Mouse (Mus musculus) inflammation-experienced regulatory T-cells, adult 6 months (primary cell): Measurements from ENCODE around the gene Olfr1198. TPM values are rescaled to one million over a fixed set of nuclear protein-coding genes. Genes with fewer than 3 reads are reported as not detected.

ENCODE experiments used
- ATAC-seq: one replicate; pipeline ENCODE4 v1.8.0; 2017
- polyA plus RNA-seq, 3 experiments: library from polyadenylated mRNA; unstranded; fragments of 100-300 nt; shearing (Covaris generic); gene quantifications; one replicate each; pipeline ENCODE4 v1.2.1; 2017

Olfr1198 gene
- not detected for polyA plus RNA-seq

DNA sequence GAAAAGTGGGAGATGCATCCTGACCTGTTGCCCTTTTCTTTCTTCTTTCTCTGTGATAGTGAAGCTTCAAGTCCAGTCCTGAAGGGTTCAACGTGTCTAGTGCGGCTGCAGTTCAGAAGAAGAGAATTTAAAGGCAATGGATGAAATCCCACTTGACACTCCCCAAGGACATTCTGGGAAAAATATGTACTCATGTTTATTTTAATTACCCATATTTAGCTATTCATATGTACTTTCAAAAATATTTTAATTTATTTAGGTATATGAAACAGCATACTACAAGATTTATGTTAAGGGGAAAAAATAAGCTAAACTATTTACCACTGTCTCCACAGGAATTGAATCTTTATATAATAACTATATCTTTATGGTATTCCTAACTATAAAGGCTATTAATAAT lies at the start of gene Olfr1198:
Olfr1198 (minus strand) TSS at position 101 of the 400 bp plus-strand sequence.
- ATAC-seq, result no peak

DNA sequence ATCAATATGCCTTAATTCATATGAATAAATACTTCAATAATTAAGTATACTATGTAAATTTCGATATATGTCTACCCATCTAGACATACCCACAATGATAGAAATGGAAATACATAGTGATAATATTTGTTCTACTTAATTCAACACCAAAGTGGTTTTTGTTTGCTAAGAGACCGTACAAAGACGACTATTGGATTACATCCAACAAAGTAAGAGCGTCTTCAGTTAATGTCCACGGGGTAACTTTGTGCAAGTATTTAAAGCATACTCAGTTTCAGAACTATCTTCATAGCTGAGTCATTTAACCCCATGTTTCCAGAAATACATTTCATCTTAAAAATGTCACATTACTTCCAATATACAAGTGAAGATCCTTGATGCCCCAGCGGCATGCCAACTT lies 41.6 kb upstream of the Olfr1198 start, which contains the start of gene Olfr1201:
Olfr1201 (plus strand) TSS at position 301 of the 400 bp plus-strand sequence.
- no peak for ATAC-seq

GRCm38 (mm10) chr2:88770388-88770787 lies 19.2 kb upstream of the Olfr1198 start, which contains the start of gene Olfr1200:
Olfr1200 (minus strand) TSS chr2:88770488.
- ATAC-seq, result no peak

- ATAC-seq, result no peak
Measured at GRCm38 (mm10) chr2:88760369-88760768, 9.2 kb upstream of the Olfr1198 start, which contains the start of gene Olfr1199. Olfr1199 (minus strand) TSS chr2:88760469.

DNA sequence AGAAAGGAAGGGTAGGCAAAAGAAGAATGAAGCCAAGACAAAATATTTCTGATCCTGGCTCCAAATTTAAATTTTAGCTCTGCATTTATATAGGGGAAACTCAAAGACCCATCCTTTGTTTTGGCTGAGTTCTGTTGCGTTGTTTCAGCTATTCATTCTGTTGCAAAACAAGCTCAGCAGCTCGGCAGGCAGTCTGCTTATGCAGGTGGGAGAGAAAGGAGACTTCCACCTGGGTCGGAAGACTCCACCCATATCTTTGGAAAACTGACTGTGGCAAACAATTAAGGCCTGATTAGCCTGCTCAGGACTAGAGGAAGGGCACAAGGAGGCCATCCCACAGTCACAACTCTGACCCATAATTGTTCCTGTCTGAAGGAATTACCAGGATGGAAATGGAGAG lies 7.8 kb downstream of the Olfr1198 start:
- no peak for ATAC-seq

DNA sequence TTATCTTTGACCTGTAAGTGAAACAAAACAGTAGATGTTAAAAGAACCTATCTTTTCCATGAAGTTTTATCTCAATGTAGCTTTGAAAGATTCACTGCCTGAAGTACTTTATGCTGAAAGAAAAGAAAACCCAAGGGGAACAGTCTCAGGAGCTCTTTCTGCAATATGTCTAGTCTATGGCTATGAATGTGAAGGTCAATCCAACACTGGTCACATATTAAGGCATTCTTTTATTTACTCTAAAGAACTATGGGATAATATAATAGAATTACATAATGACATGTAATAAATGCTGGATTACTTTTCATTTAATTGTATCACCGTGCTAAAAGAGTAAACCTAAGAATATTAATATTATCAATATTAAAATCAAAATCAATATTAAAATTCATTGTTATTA lies 18.9 kb downstream of the Olfr1198 start, which contains the start of gene Olfr1197:
Olfr1197 (minus strand) TSS at position 101 of the 400 bp plus-strand sequence.
- ATAC-seq, result no peak

- no peak for ATAC-seq
Measured at GRCm38 (mm10) chr2:88704497-88704896, 46.7 kb downstream of the Olfr1198 start, which contains the start of gene Olfr1196. Olfr1196 (minus strand) TSS chr2:88704597.

Other genes with a start within 250 kb of the Olfr1198 start
- not detected for gene Olfr1186, start 232.8 kb downstream of the Olfr1198 start, polyA plus RNA-seq
- gene Olfr1188, start 194.4 kb downstream of the Olfr1198 start, polyA plus RNA-seq, result not detected
- gene Olfr1189, start 164.9 kb downstream of the Olfr1198 start, polyA plus RNA-seq, result not detected
- not detected for gene Olfr1191-ps1, start 110.8 kb downstream of the Olfr1198 start, polyA plus RNA-seq
- under 1 TPM in 1 of 3 experiments, not detected in 2; 0.08 TPM for gene Olfr1192-ps1, start 102.9 kb downstream of the Olfr1198 start, polyA plus RNA-seq
- gene Olfr1193, start 75.7 kb downstream of the Olfr1198 start, polyA plus RNA-seq, result not detected
- gene Olfr1195, start 62.2 kb downstream of the Olfr1198 start, polyA plus RNA-seq, result under 1 TPM in 1 of 3 experiments, not detected in 2; 0.14 TPM
- gene Olfr1196, start 46.8 kb downstream of the Olfr1198 start, polyA plus RNA-seq, result not detected
- not detected for gene Olfr1197, start 19.0 kb downstream of the Olfr1198 start, polyA plus RNA-seq
- gene Olfr1199, start 9.1 kb upstream of the Olfr1198 start, polyA plus RNA-seq, result not detected
- gene Olfr1200, start 19.1 kb upstream of the Olfr1198 start, polyA plus RNA-seq, result not detected
- not detected for gene Olfr1201, start 41.7 kb upstream of the Olfr1198 start, polyA plus RNA-seq
- not detected for gene Olfr1202, start 63.1 kb upstream of the Olfr1198 start, polyA plus RNA-seq
- gene Olfr1205, start 78.4 kb upstream of the Olfr1198 start, polyA plus RNA-seq, result not detected
- gene Olfr1204, start 97.9 kb upstream of the Olfr1198 start, polyA plus RNA-seq, result not detected
- gene Olfr1206, start 111.9 kb upstream of the Olfr1198 start, polyA plus RNA-seq, result under 1 TPM in 1 of 3 experiments, not detected in 2; 0.62 TPM
- gene Olfr1208, start 150.9 kb upstream of the Olfr1198 start, polyA plus RNA-seq, result not detected
- gene Olfr1209, start 163.8 kb upstream of the Olfr1198 start, polyA plus RNA-seq, result not detected
- not detected for gene Olfr1211, start 186.7 kb upstream of the Olfr1198 start, polyA plus RNA-seq
- gene Olfr1212, start 202.6 kb upstream of the Olfr1198 start, polyA plus RNA-seq, result not detected
- gene Gm13762, start 228.9 kb upstream of the Olfr1198 start, polyA plus RNA-seq, result not detected
- not detected for gene Olfr1214, start 241.3 kb upstream of the Olfr1198 start, polyA plus RNA-seq